Comparison of ENCODE assay signal across 7 mouse cellular contexts in the genomic region with DNA sequence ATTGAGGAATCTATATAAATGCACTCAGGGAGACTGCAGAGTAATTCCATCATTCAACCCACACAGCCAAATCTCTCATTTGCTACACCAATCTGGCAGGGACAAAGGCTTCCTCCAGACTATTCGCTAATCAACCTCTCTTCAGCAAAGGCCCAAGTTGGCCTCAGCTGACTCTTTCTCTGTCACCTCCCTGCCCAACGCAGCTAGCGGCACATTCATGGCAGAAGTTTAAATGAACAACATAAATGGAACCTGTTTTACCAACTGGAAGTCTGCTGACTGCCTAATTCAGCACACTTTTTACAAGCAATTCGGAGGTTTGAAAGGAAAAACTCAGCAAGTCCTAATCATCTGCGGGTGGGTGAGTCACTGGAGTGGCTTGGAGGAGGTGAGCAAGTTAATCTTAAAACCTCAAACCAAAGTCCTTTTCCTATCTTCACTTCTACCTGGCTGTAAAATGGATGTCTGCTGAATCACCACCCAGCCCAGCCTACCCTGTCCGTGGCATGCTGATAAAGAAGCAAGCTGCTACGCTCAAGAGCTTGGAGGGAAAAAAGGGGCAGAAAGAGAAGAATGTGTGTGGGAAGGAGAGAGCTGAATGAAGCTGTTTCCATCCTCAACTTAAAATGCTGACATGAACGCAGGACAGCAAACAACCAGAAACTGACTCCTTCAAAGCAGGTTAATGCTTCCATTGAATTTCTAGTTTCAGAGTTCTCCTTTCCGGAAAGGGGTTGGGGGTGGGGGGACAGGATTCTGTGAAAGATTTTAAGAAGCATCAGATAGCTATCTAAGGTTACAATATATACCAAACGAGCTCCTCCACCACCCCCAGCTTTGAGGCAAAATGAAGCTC.
DNase-seq lines count a peak whose midpoint lies in the region; ATAC-seq and TF ChIP-seq lines count a peak whose summit lies in the region.

No protein-coding gene starts in this region.

- TF ChIP-seq CTCF in lung, postnatal 0 days (IDR thresholded peaks at IDR 0.05) = no peak
- TF ChIP-seq CTCF in cortical plate, adult 2 months (IDR thresholded peaks at IDR 0.05; ENCODE audit: extremely low read depth, insufficient read depth, low read length) = no peak
- no peak for TF ChIP-seq CTCF in heart, postnatal 0 days (IDR thresholded peaks at IDR 0.05; ENCODE audit: low read depth)

- H3K4me2 ChIP-seq in lung, postnatal 0 days (replicated peaks; ENCODE audit: low read depth, low read length) = peak overlapping the region; percentile 55
- H3K4me2 ChIP-seq in heart, postnatal 0 days (ENCODE audit: low read depth, low read length) = peak overlapping the region; percentile 61
- H3K4me2 ChIP-seq in limb, embryonic 11.5 days (ENCODE audit: low read depth, severe bottlenecking) = peak overlapping the region; percentile 32

- peak overlapping the region; percentile 23; the same call in 1 of the 2 replicates for H3K4me3 ChIP-seq in lung, postnatal 0 days (ENCODE audit: low read depth, low read length)
- H3K4me3 ChIP-seq in cortical plate, adult 2 months (ENCODE audit: insufficient read depth, low read length) = peak overlapping the region; percentile 70
- peak overlapping the region; percentile 47 for H3K4me3 ChIP-seq in heart, postnatal 0 days (ENCODE audit: low read depth, low read length)
- peak overlapping the region; percentile 16 for H3K4me3 ChIP-seq in limb, embryonic 11.5 days (ENCODE audit: low read depth, low read length)

- DNase-seq in lung, postnatal 0 days (ENCODE audit: low spot score) = no peak
- DNase-seq in lung, postnatal 10 days = no peak
- no peak for DNase-seq in heart, postnatal 0 days (ENCODE audit: low spot score)
- DNase-seq in limb, embryonic 11.5 days (ENCODE audit: low spot score) = peak; percentile 22
- peak; percentile 11 for DNase-seq in retina, postnatal 1 day
- DNase-seq in spleen, postnatal 4 days (ENCODE audit: low spot score in 2 of 2) = no peak

- no peaks in the 10 kb centered on the region for H3K9me3 ChIP-seq in lung, postnatal 0 days (ENCODE audit: low read length)
- H3K9me3 ChIP-seq in heart, postnatal 0 days (replicated peaks; ENCODE audit: control insufficient read depth, low read length) = no peaks in the 10 kb centered on the region
- H3K9me3 ChIP-seq in limb, embryonic 11.5 days (ENCODE audit: control insufficient read depth, low read length) = no peaks in the 10 kb centered on the region

- ATAC-seq in lung, postnatal 0 days = no peak
- no peak for ATAC-seq in heart, postnatal 0 days (ENCODE audit: insufficient read depth, low read depth)
- no peak for ATAC-seq in limb, embryonic 11.5 days (ENCODE audit: insufficient number of reproducible peaks, low FRiP score, low TSS enrichment, low read depth)

- no peaks in the 10 kb centered on the region for H3K36me3 ChIP-seq in lung, postnatal 0 days (ENCODE audit: insufficient read depth, low read length)
- H3K36me3 ChIP-seq in heart, postnatal 0 days (replicated peaks; ENCODE audit: control insufficient read depth, insufficient read depth, low read length) = no peaks in the 10 kb centered on the region; the same call in 1 of the 2 replicates
- no peaks in the 10 kb centered on the region for H3K36me3 ChIP-seq in limb, embryonic 11.5 days (ENCODE audit: control insufficient read depth, insufficient read depth, low read length)

- H3K9ac ChIP-seq in lung, postnatal 0 days (replicated peaks; ENCODE audit: low read depth) = no peak overlapping the region
- H3K9ac ChIP-seq in heart, postnatal 0 days (replicated peaks; ENCODE audit: low read depth, low read length) = peak overlapping the region; percentile 13; the same call in 1 of the 2 replicates
- H3K9ac ChIP-seq in limb, embryonic 11.5 days (ENCODE audit: low read length) = peak overlapping the region; percentile 23

- H3K27me3 ChIP-seq in lung, postnatal 0 days (replicated peaks; ENCODE audit: insufficient read depth, low read length) = no peaks in the 10 kb centered on the region
- no peaks in the 10 kb centered on the region for H3K27me3 ChIP-seq in heart, postnatal 0 days (ENCODE audit: control insufficient read depth, insufficient read depth, low read length)
- H3K27me3 ChIP-seq in limb, embryonic 11.5 days (ENCODE audit: control insufficient read depth, insufficient read depth, low read length) = no peaks in the 10 kb centered on the region

- no peak overlapping the region for H3K27ac ChIP-seq in lung, postnatal 0 days (ENCODE audit: low read length)
- H3K27ac ChIP-seq in cortical plate, adult 2 months (ENCODE audit: insufficient read depth, low read length) = no peak overlapping the region
- peak overlapping the region; percentile 66 for H3K27ac ChIP-seq in heart, postnatal 0 days (ENCODE audit: low read depth)
- H3K27ac ChIP-seq in limb, embryonic 11.5 days (replicated peaks; ENCODE audit: low read depth, low read length) = no peak overlapping the region; the same call in 1 of the 2 replicates

- 28% methylated on average over 10 of the region's 10 CpGs for WGBS in lung, postnatal 0 days
- 27% methylated on average over 10 of the region's 10 CpGs for WGBS in heart, postnatal 0 days
- WGBS in limb, embryonic 11.5 days = 30% methylated on average over 10 of the region's 10 CpGs

- no peak for TF ChIP-seq POLR2A in cortical plate, adult 2 months (IDR thresholded peaks at IDR 0.05; ENCODE audit: extremely low read depth, insufficient read depth, low read length)

- no peak for TF ChIP-seq EP300 in lung, postnatal 0 days (IDR thresholded peaks at IDR 0.05)
- TF ChIP-seq EP300 in heart, postnatal 0 days (IDR thresholded peaks at IDR 0.05; ENCODE audit: low read depth) = no peak

- no peaks in the 10 kb centered on the region for H3K4me1 ChIP-seq in lung, postnatal 0 days (ENCODE audit: insufficient read depth, low read depth, low read length)
- H3K4me1 ChIP-seq in cortical plate, adult 2 months (ENCODE audit: control insufficient read depth, insufficient read depth, low read length) = no peaks in the 10 kb centered on the region
- no peaks in the 10 kb centered on the region for H3K4me1 ChIP-seq in heart, postnatal 0 days (ENCODE audit: control insufficient read depth, insufficient read depth)
- no peaks in the 10 kb centered on the region for H3K4me1 ChIP-seq in limb, embryonic 11.5 days (ENCODE audit: control insufficient read depth, insufficient read depth, low read length)

Comparison
In these comparisons a context has a peak if more than half of its experiments do, and no peak if none do; other contexts are left out.
1. DNase-seq: peak in limb, embryonic 11.5 days (single experiment) and retina, postnatal 1 day (single experiment); none in lung, postnatal 0 days (single experiment), lung, postnatal 10 days (single experiment), heart, postnatal 0 days (single experiment) and spleen, postnatal 4 days (0 of 2).
2. H3K4me3 ChIP-seq: peak in every context shown above with its lines; median percentile 70 in cortical plate, adult 2 months; 47 in heart, postnatal 0 days; 23 in lung, postnatal 0 days; 16 in limb, embryonic 11.5 days.
3. Peak in every context shown above with its lines, with median percentiles within 50 percentile points of each other: H3K4me2 ChIP-seq.